Mouse (Mus musculus): ENCODE data around the gene Aoc3.

GRCm38 (mm10) chr11:101280837-101281236, 49.6 kb upstream of the Aoc3 start:
- TF ChIP-seq CTCF (IDR thresholded peaks at IDR 0.05; ENCODE audit: low read depth, low read length) (no peak), POLR2A (IDR thresholded peaks at IDR 0.05; ENCODE audit: extremely low read depth, insufficient read depth, low read length) (no peak)
